Mouse (Mus musculus) heart, postnatal 0 days (tissue): ENCODE results near the gene Vmn1r117.
"Not testable (repeated sequence)": the region's sequence is repeated elsewhere in the genome, so short reads cannot be mapped to it uniquely, and the experiment has no call there.

Experiments
- CTCF ChIP-seq: IDR thresholded peaks from 2 replicates; pipeline ENCODE4 v1.5.1; 2016; ENCODE audit warnings: antibody characterized with exemption, control low read depth, low read depth
- EP300 ChIP-seq: IDR thresholded peaks from 2 replicates; pipeline ENCODE4 v1.6.1; 2016; ENCODE audit warnings: antibody characterized with exemption, low read depth

- TF ChIP-seq CTCF, EP300: not testable (repeated sequence)
Measured at GRCm38 (mm10) chr7:20884021-20884420, at the start of gene Vmn1r117.
